Mouse (Mus musculus): ENCODE measurements around the gene Vmn1r17.

GRCm38 (mm10) chr6:57367496-57367895 lies 4.0 kb upstream of the Vmn1r17 start:
- no peak for TF ChIP-seq CTCF (IDR thresholded peaks at IDR 0.05; ENCODE audit: extremely low read depth, insufficient read depth, low read length)
- TF ChIP-seq POLR2A (IDR thresholded peaks at IDR 0.05; ENCODE audit: extremely low read depth, insufficient read depth, low read length): no peak

Data from cortical plate, adult 2 months (tissue).